In genomic region chr13:90515773-90516503, GRCm38 (mm10) we compare ENCODE assay signal across 8 mouse cellular contexts.
DNase-seq lines count a peak whose midpoint lies in the region; ATAC-seq and TF ChIP-seq lines count a peak whose summit lies in the region.

No protein-coding gene starts in this region.

- no peak for TF ChIP-seq CTCF in liver, adult 2 months (IDR thresholded peaks at IDR 0.05; ENCODE audit: low read depth, low read length)

- no peak overlapping the region for H3K4me3 ChIP-seq in embryonic facial prominence, embryonic 14.5 days (ENCODE audit: low read depth, low read length)
- H3K4me3 ChIP-seq in heart, embryonic 10.5 days = no peak overlapping the region
- H3K4me3 ChIP-seq in kidney, embryonic 16.5 days (ENCODE audit: low read length) = no peak overlapping the region
- H3K4me3 ChIP-seq in liver, adult 2 months (ENCODE audit: insufficient read depth, low read depth, low read length) = no peak overlapping the region

- no peaks in the 10 kb centered on the region for H3K27me3 ChIP-seq in embryonic facial prominence, embryonic 14.5 days (replicated peaks; ENCODE audit: control insufficient read depth, insufficient read depth, low read length)
- H3K27me3 ChIP-seq in heart, embryonic 10.5 days (ENCODE audit: insufficient read depth, poor library complexity, severe bottlenecking) = no peaks in the 10 kb centered on the region
- no peaks in the 10 kb centered on the region for H3K27me3 ChIP-seq in kidney, embryonic 16.5 days (ENCODE audit: insufficient read depth, low read length)
- no peaks in the 10 kb centered on the region for H3K27me3 ChIP-seq in liver, adult 2 months (ENCODE audit: control insufficient read depth, insufficient read depth, low read length)

- no peaks in the 10 kb centered on the region for H3K79me2 ChIP-seq in liver, adult 2 months (ENCODE audit: control insufficient read depth, insufficient read depth, low read length)

- WGBS in embryonic facial prominence, embryonic 14.5 days = 37% methylated on average over 3 of the region's 3 CpGs
- 50% methylated on average over 3 of the region's 3 CpGs for WGBS in heart, embryonic 10.5 days
- WGBS in kidney, embryonic 16.5 days = 52% methylated on average over 3 of the region's 3 CpGs
- 44% methylated on average over 3 of the region's 3 CpGs for WGBS in liver, adult 2 months

- H3K36me3 ChIP-seq in embryonic facial prominence, embryonic 14.5 days (ENCODE audit: control insufficient read depth, insufficient read depth, low read length) = no peaks in the 10 kb centered on the region
- no peaks in the 10 kb centered on the region for H3K36me3 ChIP-seq in heart, embryonic 10.5 days
- no peaks in the 10 kb centered on the region for H3K36me3 ChIP-seq in kidney, embryonic 16.5 days (ENCODE audit: insufficient read depth, low read length)
- no peaks in the 10 kb centered on the region for H3K36me3 ChIP-seq in liver, adult 2 months (ENCODE audit: control insufficient read depth, insufficient read depth, low read length)

- peak overlapping the region; percentile 52 for H3K27ac ChIP-seq in embryonic facial prominence, embryonic 14.5 days (replicated peaks; ENCODE audit: low read depth, low read length)
- H3K27ac ChIP-seq in heart, embryonic 10.5 days = peak overlapping the region; percentile 67
- peak overlapping the region; percentile 85 for H3K27ac ChIP-seq in kidney, embryonic 16.5 days (ENCODE audit: low read length)
- H3K27ac ChIP-seq in liver, adult 2 months (replicated peaks; ENCODE audit: insufficient read depth, low read depth, low read length) = no peak overlapping the region

- peak; percentile 93 for ATAC-seq in embryonic facial prominence, embryonic 14.5 days (ENCODE audit: low read depth)
- peak; percentile 99 for ATAC-seq in kidney, embryonic 16.5 days (ENCODE audit: low FRiP score, low TSS enrichment)

- H3K9me3 ChIP-seq in embryonic facial prominence, embryonic 14.5 days (ENCODE audit: control insufficient read depth, low read length) = no peaks in the 10 kb centered on the region
- H3K9me3 ChIP-seq in heart, embryonic 10.5 days = no peaks in the 10 kb centered on the region
- H3K9me3 ChIP-seq in kidney, embryonic 16.5 days (ENCODE audit: low read length) = no peaks in the 10 kb centered on the region

- H3K4me1 ChIP-seq in embryonic facial prominence, embryonic 14.5 days (ENCODE audit: control insufficient read depth, insufficient read depth, low read length) = peaks cover 14% of the 10 kb centered on the region
- H3K4me1 ChIP-seq in heart, embryonic 10.5 days = peaks cover 11% of the 10 kb centered on the region
- peaks cover 10% of the 10 kb centered on the region; the same call in 1 of the 2 replicates for H3K4me1 ChIP-seq in kidney, embryonic 16.5 days (ENCODE audit: insufficient read depth, low read length)
- H3K4me1 ChIP-seq in liver, adult 2 months (ENCODE audit: control insufficient read depth, insufficient read depth, low read length) = peaks cover 4% of the 10 kb centered on the region; the same call in 1 of the 2 replicates

- no peak for TF ChIP-seq POLR2A in liver, adult 2 months (IDR thresholded peaks at IDR 0.05; ENCODE audit: extremely low read depth, insufficient read depth, low read length)

- peak; percentile 8 to 9 for DNase-seq in thymus, adult 18-20 months
- DNase-seq in thymus, postnatal 36 days = no peak
- peak; percentile 93 for DNase-seq in embryonic facial prominence, embryonic 14.5 days (ENCODE audit: low spot score)
- DNase-seq in heart, embryonic 10.5 days (ENCODE audit: low spot score) = peak; percentile 87
- DNase-seq in liver, adult 2 months (ENCODE audit: extremely low read depth, low read depth, low spot score) = peak; percentile 89
- peak; percentile 0 for DNase-seq in naive thymus-derived CD4-positive, alpha-beta T cell, adult 2 months (ENCODE audit: low read depth)
- peak; percentile 69 to 89 for DNase-seq in urinary bladder, postnatal 36 days (ENCODE audit: low spot score in 2 of 2)

- H3K4me2 ChIP-seq in embryonic facial prominence, embryonic 14.5 days (ENCODE audit: low read depth, low read length) = no peak overlapping the region
- H3K4me2 ChIP-seq in kidney, embryonic 16.5 days (replicated peaks; ENCODE audit: low read depth, low read length) = 0 out of 2 replicates have a peak overlapping the region, but pooled peaks have one; percentile 12

- no peak overlapping the region for H3K9ac ChIP-seq in embryonic facial prominence, embryonic 14.5 days (ENCODE audit: low read depth, low read length)
- no peak overlapping the region for H3K9ac ChIP-seq in kidney, embryonic 16.5 days (replicated peaks; ENCODE audit: low read length)
- no peak overlapping the region for H3K9ac ChIP-seq in liver, adult 2 months (ENCODE audit: low read depth, low read length)

Comparison
In these comparisons a context has a peak if more than half of its experiments do, and no peak if none do; other contexts are left out.
1. DNase-seq: peak in thymus, adult 18-20 months (2 of 2), embryonic facial prominence, embryonic 14.5 days (single experiment), heart, embryonic 10.5 days (single experiment), liver, adult 2 months (single experiment), naive thymus-derived CD4-positive, alpha-beta T cell, adult 2 months (single experiment) and urinary bladder, postnatal 36 days (2 of 2); none in thymus, postnatal 36 days (0 of 2).